Mouse (Mus musculus): ENCODE data around the gene Lmo3. TPM values are rescaled to one million over a fixed set of nuclear protein-coding genes. Genes with fewer than 3 reads are reported as not detected.

Lmo3 gene
- polyA plus RNA-seq, 1 experiment from 2014 or later: 5.5 TPM

DNA sequence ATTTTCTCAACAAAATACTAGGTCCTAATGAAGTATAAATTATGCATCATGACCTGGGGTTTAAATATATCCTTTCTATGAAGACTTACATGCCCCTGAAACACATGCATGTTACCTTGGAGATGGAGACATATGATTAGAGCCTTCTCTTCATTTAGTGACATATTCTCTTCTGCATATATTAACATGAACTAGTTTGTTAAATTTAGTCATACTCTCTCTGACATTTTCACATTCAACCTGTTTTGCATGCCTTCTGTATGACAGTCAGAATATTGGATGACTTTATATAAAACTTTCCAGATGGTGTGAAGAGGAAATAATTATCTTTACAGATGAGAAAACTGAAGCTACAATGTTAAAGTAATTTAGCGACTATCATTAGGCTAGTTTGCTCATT, 77.8 kb downstream of the Lmo3 start:
- Histone ChIP-seq H3K27me3 (no peaks in the 10 kb centered on the region), H3K9ac (no peak overlapping the region), H3K4me3 (no peak overlapping the region), H3K4me1 (no peaks in the 10 kb centered on the region), H3K9me3 (no peaks in the 10 kb centered on the region), H3K36me3 (no peaks in the 10 kb centered on the region), H3K27ac (no peak overlapping the region), H3K4me2 (replicated peaks) (no peak overlapping the region)
- ATAC-seq (ENCODE audit: insufficient number of reproducible peaks, insufficient read depth, low FRiP score, low TSS enrichment): no peak
- WGBS: 87% methylated on average over 1 of the region's 1 CpGs

DNA sequence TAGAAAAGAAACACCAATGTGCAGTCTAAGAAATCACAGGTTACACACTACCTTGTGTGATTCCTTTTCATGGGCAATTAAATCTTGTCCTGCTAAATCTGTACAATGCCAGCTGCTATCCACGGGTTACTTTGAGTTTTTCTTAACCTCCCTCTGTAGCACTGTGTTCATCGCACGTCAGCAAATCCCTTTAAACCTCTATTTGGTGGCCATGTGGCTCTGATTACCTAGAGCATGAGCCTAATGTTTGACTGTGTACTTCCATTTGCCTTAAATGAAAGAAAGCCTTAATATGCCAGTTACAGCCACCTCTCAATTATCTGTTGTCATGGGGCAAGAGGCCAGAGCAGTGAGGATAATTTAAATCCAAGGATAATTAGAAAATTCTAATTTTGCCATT, 98.9 kb downstream of the Lmo3 start:
- no peaks in the 10 kb centered on the region for H3K27me3 ChIP-seq
- H3K4me3 ChIP-seq: no peak overlapping the region
- H3K9ac ChIP-seq: no peak overlapping the region
- no peak for ATAC-seq (ENCODE audit: insufficient number of reproducible peaks, insufficient read depth, low FRiP score, low TSS enrichment)
- no peaks in the 10 kb centered on the region for H3K4me1 ChIP-seq
- no peak overlapping the region for H3K4me2 ChIP-seq (replicated peaks)
- WGBS: 20% methylated on average over 3 of the region's 3 CpGs
- no peaks in the 10 kb centered on the region for H3K36me3 ChIP-seq
- no peak overlapping the region for H3K27ac ChIP-seq
- no peaks in the 10 kb centered on the region for H3K9me3 ChIP-seq

DNA sequence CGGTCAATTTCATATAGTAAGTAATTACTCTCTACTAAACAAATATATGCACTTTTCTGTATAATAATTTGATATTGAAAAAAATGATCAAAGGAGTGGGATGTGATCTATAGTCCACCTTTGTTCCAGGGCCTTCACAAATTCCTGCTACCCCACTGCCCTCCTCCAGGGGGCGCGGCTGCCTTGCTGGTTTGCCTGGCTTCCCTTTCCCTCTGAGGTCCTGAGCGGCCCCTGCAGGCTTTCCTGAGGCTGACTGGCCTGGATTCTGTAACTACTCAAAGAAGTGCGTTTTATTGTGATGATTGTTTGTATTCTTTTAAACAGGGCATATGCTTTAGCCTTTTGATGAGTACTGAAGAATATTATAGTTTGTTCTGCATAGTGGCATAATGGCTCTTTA, 104.2 kb downstream of the Lmo3 start:
- Histone ChIP-seq H3K27ac (no peak overlapping the region), H3K4me1 (0 out of 2 replicates have a peak, but pooled peaks cover 3% of the 10 kb centered on the region), H3K9me3 (no peaks in the 10 kb centered on the region), H3K36me3 (no peaks in the 10 kb centered on the region), H3K4me3 (no peak overlapping the region), H3K9ac (no peak overlapping the region), H3K27me3 (no peaks in the 10 kb centered on the region), H3K4me2 (replicated peaks) (no peak overlapping the region)
- 0 out of 2 replicates have a peak, but pooled peaks have one; percentile 52 for ATAC-seq (ENCODE audit: insufficient number of reproducible peaks, insufficient read depth, low FRiP score, low TSS enrichment)
- WGBS: 14% methylated on average over 5 of the region's 5 CpGs

DNA sequence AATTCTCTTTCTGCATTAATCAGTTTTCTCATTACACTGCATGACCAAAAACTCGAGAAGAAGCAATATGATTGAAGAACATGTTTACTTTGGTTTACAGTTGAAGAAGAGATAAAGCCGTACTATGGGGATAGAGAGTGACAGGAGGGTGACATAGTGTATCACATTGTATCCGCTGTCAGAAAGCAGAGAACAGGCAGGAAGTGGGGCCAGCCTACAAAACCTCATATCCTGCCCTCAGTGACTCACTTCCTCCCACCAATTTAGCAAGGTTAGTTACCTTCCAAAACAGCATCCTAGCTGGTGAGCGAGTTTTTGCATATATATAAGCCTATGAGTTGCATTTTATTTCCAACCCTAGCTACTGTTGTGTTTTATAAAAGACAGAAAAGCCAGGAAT, 112.6 kb downstream of the Lmo3 start:
- Histone ChIP-seq H3K9ac (no peak overlapping the region), H3K4me1 (no peaks in the 10 kb centered on the region), H3K27me3 (no peaks in the 10 kb centered on the region), H3K27ac (no peak overlapping the region), H3K4me3 (no peak overlapping the region), H3K9me3 (no peaks in the 10 kb centered on the region), H3K36me3 (no peaks in the 10 kb centered on the region), H3K4me2 (replicated peaks) (no peak overlapping the region)
- no peak for ATAC-seq (ENCODE audit: insufficient number of reproducible peaks, insufficient read depth, low FRiP score, low TSS enrichment)
- WGBS: 84% methylated on average over 4 of the region's 4 CpGs

DNA sequence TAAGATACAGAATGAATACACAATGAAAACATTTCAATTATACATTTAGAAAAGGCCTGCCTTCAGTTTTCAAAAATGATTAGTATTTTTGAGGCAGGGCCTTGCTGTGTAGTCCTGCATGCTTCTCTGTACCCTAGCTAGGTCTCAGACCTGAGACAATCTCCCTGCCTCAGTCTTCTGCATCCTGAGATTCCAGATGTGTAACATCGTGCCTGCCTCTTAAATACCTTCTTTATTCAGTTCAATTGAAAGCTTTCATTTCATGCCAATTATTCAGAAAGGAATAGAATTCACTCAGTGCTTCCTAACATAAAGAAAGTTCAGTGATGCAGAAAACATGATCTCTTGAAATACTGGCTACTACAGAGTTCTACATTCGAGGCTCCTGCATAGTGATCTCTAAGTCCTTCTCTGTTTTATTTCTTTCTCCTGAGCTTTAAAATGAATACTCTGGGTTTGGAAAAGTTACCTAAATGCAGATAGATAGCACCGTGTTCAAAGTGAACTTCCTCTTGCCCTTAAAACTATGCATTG, 137.2 kb downstream of the Lmo3 start:
- no peak overlapping the region for H3K27ac ChIP-seq
- 51% methylated on average over 3 of the region's 3 CpGs for whole genome bisulfite sequencing
- ATAC-seq (ENCODE audit: insufficient number of reproducible peaks, insufficient read depth, low FRiP score, low TSS enrichment): no peak

DNA sequence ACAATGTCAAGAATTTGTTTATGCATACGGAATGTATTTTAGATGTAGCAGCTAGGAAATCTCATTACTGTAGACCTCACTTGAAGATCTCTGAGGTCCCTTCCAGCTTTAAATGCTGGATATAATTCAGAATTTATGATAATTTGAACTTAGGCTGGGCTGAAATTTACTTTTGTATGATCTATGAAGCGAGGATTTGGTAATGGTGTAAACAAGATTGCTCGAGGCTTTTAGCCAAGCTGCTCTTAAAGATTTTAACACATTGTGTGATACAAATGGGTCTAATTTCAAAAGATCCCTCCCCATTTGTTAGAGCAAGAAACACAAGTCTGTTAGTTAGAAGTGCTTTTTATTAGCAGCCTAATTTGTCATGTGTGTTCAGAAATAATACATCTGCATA, 144.4 kb downstream of the Lmo3 start:
- Histone ChIP-seq H3K36me3 (no peaks in the 10 kb centered on the region), H3K27ac (no peak overlapping the region), H3K9ac (no peak overlapping the region), H3K4me1 (no peaks in the 10 kb centered on the region), H3K4me3 (no peak overlapping the region), H3K4me2 (replicated peaks) (no peak overlapping the region), H3K9me3 (no peaks in the 10 kb centered on the region), H3K27me3 (no peaks in the 10 kb centered on the region)
- WGBS: 75% methylated on average over 3 of the region's 3 CpGs
- no peak for ATAC-seq (ENCODE audit: insufficient number of reproducible peaks, insufficient read depth, low FRiP score, low TSS enrichment)

More for the DNA sequence above, 137.2 kb downstream of the Lmo3 start:
- Histone ChIP-seq H3K4me1 (no peaks in the 10 kb centered on the region), H3K9ac (no peak overlapping the region), H3K9me3 (no peaks in the 10 kb centered on the region), H3K27me3 (no peaks in the 10 kb centered on the region), H3K4me2 (replicated peaks) (no peak overlapping the region), H3K36me3 (no peaks in the 10 kb centered on the region), H3K4me3 (no peak overlapping the region)

DNA sequence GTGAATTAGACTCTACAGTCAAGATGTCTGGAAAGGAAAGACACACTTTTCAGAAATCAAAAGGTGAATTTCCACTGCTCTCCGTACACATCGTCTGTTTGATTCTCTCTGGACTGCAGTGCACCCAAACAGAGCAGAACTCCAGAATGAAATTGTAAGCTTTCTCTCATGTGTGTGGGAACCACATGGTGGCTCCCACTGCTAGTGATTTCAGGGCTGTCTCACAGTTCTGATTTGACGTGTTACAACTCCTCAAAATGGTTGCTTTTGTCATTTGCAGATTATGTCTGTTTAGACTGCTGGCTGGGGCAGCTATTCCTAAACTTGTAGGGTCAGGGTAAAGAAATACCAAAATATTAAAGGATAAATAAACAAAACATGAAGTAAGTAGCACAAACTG, 145.0 kb downstream of the Lmo3 start:
- Histone ChIP-seq H3K4me2 (replicated peaks) (no peak overlapping the region), H3K27me3 (no peaks in the 10 kb centered on the region), H3K4me1 (no peaks in the 10 kb centered on the region), H3K4me3 (no peak overlapping the region), H3K9me3 (no peaks in the 10 kb centered on the region), H3K36me3 (no peaks in the 10 kb centered on the region), H3K9ac (no peak overlapping the region), H3K27ac (no peak overlapping the region)
- ATAC-seq (ENCODE audit: insufficient number of reproducible peaks, insufficient read depth, low FRiP score, low TSS enrichment): no peak
- WGBS: 63% methylated on average over 3 of the region's 3 CpGs

DNA sequence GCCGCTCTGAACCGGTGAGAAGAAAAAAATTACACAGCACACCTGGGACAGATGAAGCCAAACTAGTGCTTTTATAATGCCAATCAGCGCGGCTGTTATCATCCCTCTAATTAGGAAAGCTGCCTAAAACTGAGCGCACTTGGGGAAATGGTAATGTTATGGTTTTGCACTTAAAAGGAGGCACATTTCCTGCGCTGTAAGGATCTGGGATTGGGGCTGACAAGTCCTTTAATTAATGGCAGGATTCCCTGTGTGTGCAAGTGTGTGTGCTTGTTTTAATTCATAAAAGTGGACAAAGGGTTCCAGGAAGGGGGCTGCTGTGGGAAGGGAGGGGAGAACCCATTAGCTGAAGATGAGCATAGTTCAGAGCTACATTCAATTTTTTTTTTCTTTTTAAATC, 154.4 kb downstream of the Lmo3 start:
- H3K9me3 ChIP-seq: no peaks in the 10 kb centered on the region
- H3K27ac ChIP-seq: no peak overlapping the region
- H3K4me1 ChIP-seq: peaks cover 8% of the 10 kb centered on the region
- no peak overlapping the region for H3K4me2 ChIP-seq (replicated peaks)
- no peak overlapping the region for H3K9ac ChIP-seq
- ATAC-seq (ENCODE audit: insufficient number of reproducible peaks, insufficient read depth, low FRiP score, low TSS enrichment): no peak
- no peaks in the 10 kb centered on the region for H3K36me3 ChIP-seq
- H3K27me3 ChIP-seq: peaks cover 14% of the 10 kb centered on the region; the same call in 1 of the 2 replicates
- H3K4me3 ChIP-seq: no peak overlapping the region
- 13% methylated on average over 6 of the region's 6 CpGs for WGBS

DNA sequence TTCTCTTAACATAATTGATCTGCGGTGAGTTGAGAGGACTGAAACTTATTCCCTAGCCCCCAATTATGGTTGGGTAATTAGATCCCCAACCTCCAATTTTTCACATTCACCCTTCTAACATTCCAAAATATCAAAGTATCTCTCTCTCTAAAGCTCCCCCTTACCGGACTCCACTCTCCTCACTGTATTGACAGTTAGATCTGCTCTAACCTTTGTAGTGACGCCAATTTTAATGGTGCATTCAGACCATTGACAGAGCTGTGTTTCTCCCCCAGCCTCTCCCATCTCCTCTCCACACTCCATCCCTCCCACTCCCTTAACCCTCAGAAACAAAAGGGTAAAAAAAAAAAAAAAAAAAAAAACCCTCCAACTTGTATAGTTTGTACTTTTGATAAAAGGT, 154.9 kb downstream of the Lmo3 start:
- 13% methylated on average over 3 of the region's 3 CpGs for WGBS
- Histone ChIP-seq H3K4me1 (peaks cover 9% of the 10 kb centered on the region), H3K9me3 (no peaks in the 10 kb centered on the region), H3K27ac (no peak overlapping the region), H3K9ac (no peak overlapping the region), H3K4me2 (replicated peaks) (no peak overlapping the region), H3K36me3 (no peaks in the 10 kb centered on the region), H3K27me3 (peaks cover 14% of the 10 kb centered on the region; the same call in 1 of the 2 replicates), H3K4me3 (no peak overlapping the region)
- no peak; the same call in 1 of the 2 replicates for ATAC-seq (ENCODE audit: insufficient number of reproducible peaks, insufficient read depth, low FRiP score, low TSS enrichment)

DNA sequence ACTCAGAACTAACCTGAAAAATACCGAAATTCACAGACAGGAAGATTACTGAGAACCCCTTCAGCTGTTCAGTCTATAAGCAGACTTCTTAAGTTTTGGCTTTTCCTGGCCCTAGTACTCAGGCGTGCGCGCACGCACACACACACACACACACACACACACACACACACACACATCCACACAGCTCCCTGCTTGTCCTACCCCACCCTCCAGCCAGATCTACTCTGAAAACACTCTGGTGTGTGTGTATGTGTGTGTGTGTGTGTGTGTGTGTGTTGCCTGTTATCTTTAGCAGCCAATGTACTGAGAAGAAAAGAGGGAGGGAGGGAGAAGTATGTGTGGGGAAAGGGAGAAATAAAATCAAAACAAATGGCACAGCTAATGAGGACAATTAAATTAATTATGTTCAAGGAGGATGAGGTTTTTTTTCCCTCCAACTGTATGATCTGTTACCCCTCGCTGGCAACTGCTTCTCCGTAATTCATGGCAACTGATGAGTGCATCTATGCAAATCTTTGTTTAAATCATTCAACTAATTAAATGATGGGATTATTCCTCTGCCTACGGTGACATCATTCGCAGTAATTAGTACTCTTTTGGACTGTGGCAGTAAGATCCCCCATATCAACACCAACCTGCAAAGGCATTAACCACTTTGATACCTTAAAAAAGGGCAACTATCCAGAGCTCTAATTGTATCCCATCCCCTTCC, 157.1 kb downstream of the Lmo3 start:
- ATAC-seq (ENCODE audit: insufficient number of reproducible peaks, insufficient read depth, low FRiP score, low TSS enrichment): no peak
- Histone ChIP-seq H3K27ac (no peak overlapping the region), H3K9ac (no peak overlapping the region), H3K4me1 (peaks cover 28% of the 10 kb centered on the region), H3K4me3 (no peak overlapping the region), H3K4me2 (replicated peaks) (no peak overlapping the region), H3K36me3 (no peaks in the 10 kb centered on the region), H3K27me3 (peaks cover 14% of the 10 kb centered on the region; the same call in 1 of the 2 replicates), H3K9me3 (no peaks in the 10 kb centered on the region)
- WGBS: 63% methylated on average over 9 of the region's 9 CpGs

DNA sequence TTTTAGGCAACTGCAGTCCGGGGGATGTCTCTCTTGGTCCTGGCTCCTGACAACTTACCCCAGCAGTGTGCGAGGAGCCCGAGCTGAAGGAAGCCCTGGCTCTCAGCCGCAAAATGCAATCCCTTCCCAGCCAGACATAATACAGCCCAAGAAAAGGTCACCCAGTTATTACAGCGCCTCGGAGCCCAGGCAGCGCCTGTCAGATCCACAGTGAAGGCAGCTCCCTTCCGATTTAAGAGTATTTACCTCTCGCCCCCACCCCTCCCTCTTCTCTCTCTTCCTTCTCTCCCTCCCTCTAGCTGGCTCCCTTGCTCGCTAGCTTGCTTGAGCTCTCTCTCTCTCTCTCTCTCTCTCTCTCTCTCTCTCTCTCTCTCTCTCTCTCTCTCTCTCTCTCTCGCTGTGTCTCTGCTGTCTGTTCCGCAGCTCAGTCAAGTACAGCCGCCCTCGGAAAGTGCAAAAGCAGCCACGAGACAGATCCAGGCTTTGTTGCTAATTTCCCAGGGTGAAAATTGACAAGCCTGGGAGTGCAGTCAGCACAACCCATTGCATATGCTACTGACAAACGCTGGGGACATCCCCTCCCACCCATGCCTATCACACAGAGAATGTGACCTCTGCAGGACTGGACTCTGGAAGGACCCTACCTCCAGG, 159.0 kb downstream of the Lmo3 start:
- peak overlapping the region; percentile 40; the same call in 1 of the 2 replicates for H3K9ac ChIP-seq
- peaks cover 28% of the 10 kb centered on the region for H3K4me1 ChIP-seq
- ATAC-seq (ENCODE audit: insufficient number of reproducible peaks, insufficient read depth, low FRiP score, low TSS enrichment): no peak
- H3K36me3 ChIP-seq: no peaks in the 10 kb centered on the region
- no peak overlapping the region for H3K27ac ChIP-seq
- WGBS: 1% methylated on average over 16 of the region's 16 CpGs
- H3K27me3 ChIP-seq: peaks cover 14% of the 10 kb centered on the region; the same call in 1 of the 2 replicates
- no peaks in the 10 kb centered on the region for H3K9me3 ChIP-seq
- H3K4me2 ChIP-seq (replicated peaks): peak overlapping the region; percentile 64
- peak overlapping the region; percentile 34 for H3K4me3 ChIP-seq

All from embryonic facial prominence, embryonic 12.5 days (tissue).